Mouse (Mus musculus) spleen, adult 2 months (tissue): ENCODE results near the gene Scn7a.

Experiments
- CTCF ChIP-seq: fragments of 200-500 bp; IDR thresholded peaks from 2 replicates; pipeline ENCODE4 v1.5.1; 2011; ENCODE audit warnings: mild to moderate bottlenecking, inconsistent platforms; ENCODE audit not compliant: insufficient read depth, insufficient read length, insufficient replicate concordance; ENCODE audit errors: extremely low read depth
- POLR2A ChIP-seq: fragments of 200-500 bp; IDR thresholded peaks from 2 replicates; pipeline ENCODE4 v1.6.1; 2011; ENCODE audit warnings: low read depth, low read length, inconsistent platforms

DNA sequence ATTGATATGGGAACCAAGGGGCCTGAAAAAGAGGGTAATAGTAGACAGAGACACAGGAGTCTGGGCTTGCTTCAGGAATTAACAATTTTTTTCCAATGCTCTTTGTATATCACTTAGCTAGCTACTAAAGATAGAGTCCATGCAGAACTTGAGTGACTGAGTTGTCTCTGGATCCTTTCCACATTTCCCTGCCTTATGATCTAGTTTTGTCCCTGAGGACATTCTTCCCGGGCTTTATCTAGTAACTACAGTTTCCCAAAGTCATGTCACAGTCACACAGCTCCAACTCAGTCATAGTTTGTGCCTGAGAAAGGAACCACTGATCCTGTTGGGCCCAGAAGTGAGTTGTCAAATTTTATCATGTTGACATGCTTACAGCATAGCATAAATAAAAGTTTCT is 12.8 kb upstream of the Scn7a start:
- TF ChIP-seq POLR2A (no peak), CTCF (no peak)
